Mouse (Mus musculus) brown adipose tissue, adult 24 weeks (tissue): ENCODE results near the gene Nbeal1. TPM values are rescaled to one million over a fixed set of nuclear protein-coding genes. Genes with fewer than 3 reads are reported as not detected.

Source experiments
- H3K27ac ChIP-seq: fragments of 200-500 bp; replicated peaks from 2 replicates; pipeline ENCODE4 v1.5.1; 2012; ENCODE audit warnings: low read depth, mild to moderate bottlenecking, low read length
- H3K4me1 ChIP-seq: fragments of 200-500 bp; 2 replicates; pipeline ENCODE4 v1.6.1; 2012; ENCODE audit warnings: low read length, mixed read lengths; ENCODE audit not compliant: control insufficient read depth, insufficient read depth, insufficient read length
- H3K4me3 ChIP-seq: fragments of 200-500 bp; 2 replicates; pipeline ENCODE4 v1.5.1; 2012; ENCODE audit warnings: low read depth, mild to moderate bottlenecking, low read length, moderate library complexity; ENCODE audit not compliant: insufficient read depth
- polyA plus RNA-seq: library from polyadenylated mRNA; stranded (reverse); fragments of >200 nt; gene quantifications from 2 replicates; pipeline ENCODE4 v1.2.4, GENCODE M21; 2012; ENCODE audit not compliant: missing spikeins, insufficient read depth, insufficient read length

Nbeal1 gene
- polyA plus RNA-seq, 1 experiment, result 8.3 TPM

DNA sequence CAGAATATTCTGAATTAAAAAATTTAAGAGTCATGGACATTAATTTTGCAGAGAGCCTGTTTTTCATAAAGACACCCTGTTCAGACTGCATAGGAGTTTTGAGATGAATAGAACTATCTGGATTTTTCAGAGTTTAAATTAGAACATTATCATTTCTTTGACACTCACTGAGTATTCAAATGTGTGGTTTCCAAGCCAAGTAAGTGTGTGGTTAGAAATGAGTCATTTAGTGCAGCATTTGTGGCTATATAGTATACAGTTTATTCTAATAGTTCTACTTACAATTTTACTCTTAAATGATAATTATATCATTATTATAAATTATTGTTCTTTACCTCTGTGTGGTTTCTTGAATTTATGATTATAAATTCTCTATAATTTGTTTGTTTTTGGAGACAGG, 60.0 kb downstream of the Nbeal1 start:
- H3K4me1 ChIP-seq, result no peaks in the 10 kb centered on the region
- no peak overlapping the region for H3K27ac ChIP-seq
- no peak overlapping the region for H3K4me3 ChIP-seq

DNA sequence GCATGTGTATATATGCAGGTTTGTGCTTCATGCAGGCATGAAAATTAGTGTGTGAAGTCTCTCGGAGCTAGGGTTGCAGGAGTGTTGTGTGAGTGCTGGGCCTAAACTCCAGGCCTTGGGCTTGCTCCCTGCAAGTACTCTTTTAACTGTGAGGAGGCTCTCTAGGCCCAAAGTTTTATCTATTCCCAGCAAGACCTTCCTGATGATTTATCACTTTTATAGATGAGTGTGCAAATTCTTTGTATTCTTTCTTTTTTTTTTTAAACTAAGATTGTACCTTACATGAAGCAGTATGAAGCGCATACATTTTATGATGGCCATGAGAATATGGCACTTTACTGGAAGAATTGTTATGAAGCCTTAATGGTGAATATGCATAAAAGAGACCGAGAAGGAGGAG, 87.7 kb downstream of the Nbeal1 start:
- no peak overlapping the region for H3K4me3 ChIP-seq
- no peak overlapping the region for H3K27ac ChIP-seq
- H3K4me1 ChIP-seq, result no peaks in the 10 kb centered on the region

DNA sequence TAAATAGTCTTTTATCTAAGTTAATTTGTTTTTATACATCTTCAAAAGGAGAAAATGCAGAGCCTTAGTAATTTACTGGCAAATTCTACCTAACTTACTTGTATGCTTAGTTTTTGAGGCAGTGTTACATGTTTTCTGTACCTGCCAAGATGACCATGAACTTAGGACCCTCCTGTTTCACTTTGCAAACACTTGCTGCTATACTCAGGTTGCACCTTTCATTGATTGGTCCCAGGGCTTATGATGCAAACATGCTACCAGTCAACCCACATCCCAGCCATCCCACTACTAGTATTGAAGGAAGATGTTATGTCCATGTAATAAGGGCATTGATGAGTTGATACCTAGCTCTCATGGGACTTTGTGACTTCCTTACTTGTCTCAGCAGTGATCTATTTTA, 88.9 kb downstream of the Nbeal1 start:
- Histone ChIP-seq H3K4me1 (no peaks in the 10 kb centered on the region), H3K27ac (no peak overlapping the region), H3K4me3 (no peak overlapping the region)

DNA sequence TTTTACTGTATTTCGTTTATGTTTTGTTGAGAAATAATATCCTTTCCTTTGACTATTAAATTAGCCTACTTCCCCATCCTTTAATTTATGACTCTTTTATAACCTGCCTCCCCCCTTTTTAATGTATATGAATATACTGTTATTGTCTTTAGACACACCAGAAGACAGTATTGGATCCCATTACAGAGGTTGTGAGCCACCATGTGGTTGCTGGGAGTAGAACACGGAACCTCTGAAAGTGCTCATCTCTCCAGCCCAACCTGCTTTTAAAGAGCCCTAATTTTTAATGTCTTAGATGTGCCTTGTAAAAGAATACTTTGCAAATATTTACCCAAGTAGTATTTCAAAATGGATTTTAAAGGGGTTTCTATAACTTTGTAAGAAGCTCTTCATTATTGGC, 92.1 kb downstream of the Nbeal1 start:
- no peak overlapping the region for H3K4me3 ChIP-seq
- no peaks in the 10 kb centered on the region for H3K4me1 ChIP-seq

DNA sequence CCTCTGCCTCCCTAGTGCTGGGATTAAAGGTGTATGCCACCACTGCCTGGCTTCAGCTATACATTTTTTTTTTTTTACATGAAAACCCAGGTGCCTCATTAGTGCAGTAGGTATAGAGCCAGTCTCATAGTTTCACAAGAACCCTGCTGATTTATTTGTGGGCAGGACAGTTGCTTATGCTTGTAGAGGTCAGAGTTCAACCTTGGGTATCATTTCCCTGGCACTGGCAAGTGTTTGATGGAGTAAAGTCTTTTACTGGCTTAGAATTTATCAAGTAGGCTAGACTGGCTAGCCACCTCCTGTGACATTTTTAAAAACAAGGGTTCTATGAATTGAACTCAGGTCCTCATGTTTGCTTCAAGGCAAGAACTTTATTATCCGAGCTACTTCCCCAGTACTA, 113.5 kb downstream of the Nbeal1 start:
- no peak overlapping the region for H3K27ac ChIP-seq
- H3K4me3 ChIP-seq, result no peak overlapping the region

More for the DNA sequence above, 92.1 kb downstream of the Nbeal1 start:
- no peak overlapping the region for H3K27ac ChIP-seq

DNA sequence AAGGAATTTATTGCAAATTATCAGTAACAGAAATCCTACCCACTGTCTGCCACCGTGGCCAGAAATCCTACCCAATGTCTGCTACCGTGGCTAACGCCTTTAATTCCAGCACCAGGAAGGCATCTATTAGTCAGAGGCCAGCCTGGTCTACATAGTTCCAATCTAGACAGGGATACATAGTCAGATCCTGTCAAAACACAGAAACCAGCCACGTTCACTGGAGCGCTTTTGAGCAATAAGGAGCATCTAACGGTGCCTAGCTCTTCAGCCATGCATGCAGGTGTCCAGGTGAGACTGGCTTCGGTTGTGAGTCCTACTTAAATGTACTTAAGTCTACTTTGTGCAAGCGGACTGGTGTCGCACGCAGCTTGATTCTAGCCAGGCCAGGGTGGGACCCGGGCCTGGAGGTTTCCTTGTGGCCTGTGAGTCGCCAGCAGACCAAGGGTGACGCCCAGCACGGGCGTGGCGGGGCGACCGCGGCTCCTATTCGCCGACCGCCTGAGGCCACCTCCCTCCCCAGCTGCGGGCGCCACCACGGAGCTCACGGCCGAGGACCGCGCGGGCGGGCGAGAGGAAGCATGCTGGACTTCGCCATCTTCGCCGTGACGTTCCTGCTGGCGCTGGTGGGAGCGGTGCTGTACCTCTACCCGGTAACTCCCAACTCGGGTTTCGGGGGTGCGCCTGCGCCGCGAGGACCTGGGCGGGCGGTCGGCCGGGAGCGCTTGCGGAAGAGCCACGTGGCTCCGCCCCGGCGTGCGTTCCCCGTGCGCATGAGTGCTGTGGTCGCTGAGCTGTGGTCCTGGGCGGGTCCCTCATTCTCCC, 162.6 kb downstream of the Nbeal1 start, which contains the start of gene Cyp20a1:
Gene Cyp20a1, plus strand, starts transcription at position 516 of the 822 bp plus-strand sequence.
- Histone ChIP-seq H3K4me1 (no peaks in the 10 kb centered on the region), H3K4me3 (peak within 1 kb of the TSS; percentile 88), H3K27ac (peak within 1 kb of the TSS; percentile 83)

More for the DNA sequence above, 113.5 kb downstream of the Nbeal1 start:
- H3K4me1 ChIP-seq, result no peaks in the 10 kb centered on the region

DNA sequence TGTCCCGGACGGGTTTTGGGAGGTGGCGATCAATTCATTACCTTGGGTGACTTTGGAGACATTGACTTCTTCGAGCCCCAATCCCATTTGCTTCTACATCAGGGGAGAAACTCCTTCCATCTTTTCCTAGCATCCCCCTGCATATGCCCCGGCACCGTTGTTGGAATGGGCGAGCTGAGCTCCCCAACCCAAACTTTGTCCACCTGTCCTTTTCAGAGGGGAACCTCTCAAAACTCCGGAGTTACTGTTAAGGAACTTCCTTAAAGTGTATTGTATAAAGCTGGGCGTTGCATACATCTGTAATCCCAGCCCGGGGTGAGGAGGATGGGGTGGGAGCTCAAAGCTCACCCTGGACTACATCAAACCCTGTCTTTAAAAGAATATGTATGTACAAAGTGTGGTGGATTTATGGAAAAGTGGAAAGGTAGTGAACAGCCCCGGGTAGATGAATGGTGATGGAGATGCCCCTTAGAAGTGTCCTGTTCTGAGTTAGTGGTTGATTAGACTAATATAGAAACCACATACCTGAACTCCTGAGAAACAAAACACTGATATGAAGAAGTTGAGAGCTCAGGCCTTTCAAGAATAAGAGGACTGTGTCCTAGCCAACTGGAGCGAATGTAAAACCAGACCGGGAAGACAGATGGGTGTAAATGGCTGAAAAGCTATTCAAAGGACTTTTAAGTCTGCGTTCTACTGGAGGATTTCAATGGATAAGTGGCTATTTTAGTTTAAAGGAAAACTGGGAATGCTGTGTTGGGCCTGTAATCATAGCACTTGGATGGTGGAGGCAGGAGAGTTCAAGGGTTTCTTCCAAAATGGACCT, 163.4 kb downstream of the Nbeal1 start:
- Histone ChIP-seq H3K4me1 (no peaks in the 10 kb centered on the region), H3K27ac (peak overlapping the region; percentile 35)

DNA sequence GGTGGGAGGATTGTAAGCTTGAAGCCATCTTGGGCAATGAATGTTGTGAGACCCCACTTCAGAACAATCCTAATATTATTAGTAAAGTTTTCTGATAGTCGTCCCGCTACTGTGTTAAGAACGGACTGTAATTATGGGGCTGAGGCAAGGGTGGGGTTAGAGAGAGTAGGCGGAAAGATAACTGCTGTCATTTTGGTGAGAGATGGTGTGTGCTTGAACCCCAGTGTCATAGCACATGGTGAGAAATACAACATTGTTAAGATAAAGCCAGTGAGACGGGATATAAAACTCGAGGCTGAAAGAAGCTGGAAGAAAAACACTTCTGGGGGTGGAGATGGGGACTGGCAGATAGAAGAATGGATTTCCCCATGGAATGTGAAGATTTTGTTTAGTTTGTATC, 164.3 kb downstream of the Nbeal1 start:
- Histone ChIP-seq H3K27ac (no peak overlapping the region), H3K4me1 (no peaks in the 10 kb centered on the region), H3K4me3 (no peak overlapping the region)

More for the DNA sequence above, 163.4 kb downstream of the Nbeal1 start:
- peak overlapping the region; percentile 88 for H3K4me3 ChIP-seq

DNA sequence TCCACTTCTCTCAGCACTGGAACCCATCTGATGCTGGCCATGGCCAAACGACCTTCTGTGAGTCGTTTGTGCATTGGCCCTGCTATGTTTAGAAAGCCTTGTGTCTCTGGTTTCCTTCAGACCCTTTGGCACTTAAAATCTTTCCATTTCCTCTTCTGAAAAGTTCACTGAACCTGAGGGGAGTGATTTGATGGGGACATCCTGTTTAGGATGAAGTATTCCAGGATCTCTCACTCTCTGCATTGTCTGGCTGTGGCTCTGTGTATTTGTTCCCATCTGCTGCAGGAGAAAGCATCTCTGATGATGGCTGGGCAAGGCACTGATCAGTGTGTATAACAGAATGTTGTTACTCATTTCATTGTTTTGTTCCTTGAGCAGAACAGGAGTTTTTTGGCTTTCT, 165.3 kb downstream of the Nbeal1 start:
- H3K27ac ChIP-seq, result no peak overlapping the region
- no peak overlapping the region for H3K4me3 ChIP-seq
- H3K4me1 ChIP-seq, result no peaks in the 10 kb centered on the region

DNA sequence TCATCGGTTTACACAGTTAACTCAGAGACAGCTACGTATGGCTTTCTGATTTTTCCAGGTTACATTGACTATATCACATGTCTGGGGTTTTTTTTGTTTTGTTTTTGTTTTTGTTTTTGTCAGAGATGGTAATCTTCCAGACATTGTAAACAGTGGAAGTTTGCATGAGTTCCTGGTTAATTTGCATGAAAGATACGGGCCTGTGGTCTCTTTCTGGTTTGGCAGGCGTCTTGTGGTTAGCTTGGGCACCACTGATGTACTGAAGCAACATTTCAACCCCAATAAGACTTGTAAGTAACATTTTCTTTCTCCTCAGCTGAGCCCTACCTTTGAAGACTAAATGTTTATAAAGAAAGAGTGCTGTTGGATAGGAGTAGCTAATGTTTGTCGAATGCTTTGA, 172.4 kb downstream of the Nbeal1 start:
- no peak overlapping the region for H3K4me3 ChIP-seq
- no peaks in the 10 kb centered on the region for H3K4me1 ChIP-seq
- no peak overlapping the region for H3K27ac ChIP-seq

DNA sequence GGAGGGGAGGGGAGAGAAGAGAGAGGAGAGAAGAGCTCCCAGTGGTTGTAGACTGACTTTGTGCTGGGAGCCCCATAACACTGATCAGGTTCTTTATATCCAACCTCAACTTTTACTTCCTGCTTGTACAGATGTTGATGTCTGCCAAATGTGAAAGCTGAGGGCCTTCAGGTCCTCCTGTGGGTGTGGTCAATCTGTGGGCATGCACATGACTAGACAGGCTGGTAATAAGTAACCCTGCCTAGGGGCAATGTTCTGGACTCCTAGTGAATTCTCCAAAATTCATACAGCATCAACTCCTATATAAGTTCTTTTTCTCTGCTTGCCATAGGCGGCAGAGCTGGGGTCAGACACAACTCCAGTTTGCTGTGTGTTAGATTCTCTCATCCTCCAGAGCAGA, 181.2 kb downstream of the Nbeal1 start:
- H3K4me3 ChIP-seq, result no peak overlapping the region
- no peak overlapping the region for H3K27ac ChIP-seq
- H3K4me1 ChIP-seq, result no peaks in the 10 kb centered on the region

DNA sequence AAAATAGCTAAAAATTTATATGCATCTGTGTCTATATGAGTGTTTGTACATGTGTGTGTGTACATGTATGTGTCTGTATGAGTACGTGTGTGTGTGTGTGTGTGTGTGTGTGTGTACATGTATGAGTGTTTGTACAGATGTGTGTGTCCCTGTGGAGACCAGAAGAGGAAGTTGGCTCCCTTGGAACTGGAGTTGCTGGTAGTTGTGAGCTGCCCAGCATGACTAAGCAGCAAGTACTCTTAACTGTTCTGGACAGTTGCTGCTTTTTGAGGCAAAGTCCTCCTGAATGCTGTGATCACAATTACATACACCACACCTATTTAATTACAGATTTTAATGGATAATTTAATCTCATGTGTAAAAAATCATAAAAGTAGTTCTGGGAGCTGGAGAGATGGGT, 196.2 kb downstream of the Nbeal1 start:
- no peaks in the 10 kb centered on the region for H3K4me1 ChIP-seq
- no peak overlapping the region for H3K4me3 ChIP-seq
- no peak overlapping the region for H3K27ac ChIP-seq

DNA sequence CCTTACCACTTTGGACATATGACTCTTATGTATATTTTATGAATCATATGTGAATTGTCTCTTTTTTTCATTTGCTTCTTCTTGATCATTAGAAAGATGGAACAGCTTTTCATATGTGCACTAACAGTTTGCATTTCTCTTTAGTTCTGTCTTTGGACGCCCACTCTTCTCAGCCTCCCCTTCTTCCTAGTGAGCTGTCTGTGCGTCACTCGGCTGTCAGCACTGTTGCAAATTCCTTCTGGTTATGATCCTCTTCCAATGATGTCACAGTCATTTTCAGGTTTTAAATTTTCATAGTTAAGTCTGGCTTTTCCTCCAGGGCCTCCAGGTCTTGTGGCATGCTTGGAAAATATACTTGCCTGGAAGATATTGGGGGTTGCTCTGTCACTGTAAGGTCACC, 201.5 kb downstream of the Nbeal1 start:
- H3K4me3 ChIP-seq, result no peak overlapping the region
- no peak overlapping the region for H3K27ac ChIP-seq
- no peaks in the 10 kb centered on the region for H3K4me1 ChIP-seq
